Mouse (Mus musculus) CH12.LX (cell line): ENCODE data around the gene Stoml2. TPM values are rescaled to one million over a fixed set of nuclear protein-coding genes. Genes with fewer than 3 reads are reported as not detected.

ENCODE experiments used
- DNase-seq: peaks from one replicate; pipeline ENCODE4 v3.0.0-alpha.2; 2013; ENCODE audit errors: extremely low read depth
- H3K27ac ChIP-seq: 2 replicates; pipeline ENCODE4 v1.5.1; 2012; ENCODE audit warnings: low read depth, mild to moderate bottlenecking, control low read depth, moderate library complexity; ENCODE audit not compliant: insufficient read depth
- H3K27me3 ChIP-seq: replicated peaks from 2 replicates; pipeline ENCODE3; 2012; ENCODE audit warnings: inconsistent platforms
- H3K36me3 ChIP-seq, 2 experiments: replicated peaks in 1 of 2; 2 replicates each; pipeline versions ENCODE3 to v1.6.1; 2012; ENCODE audit warnings: inconsistent platforms in 1 of 2, low read length in 1 of 2, mild to moderate bottlenecking in 1 of 2, mixed read lengths in 1 of 2, moderate library complexity in 1 of 2; ENCODE audit not compliant: control insufficient read depth in 1 of 2, insufficient read depth in 1 of 2
- H3K4me1 ChIP-seq, 2 experiments: 2 replicates each; pipeline ENCODE4 v1.6.1; 2012; ENCODE audit warnings: inconsistent platforms in 1 of 2, moderate library complexity in 1 of 2; ENCODE audit not compliant: insufficient read depth in 2 of 2, control insufficient read depth in 1 of 2
- H3K4me2 ChIP-seq: 2 replicates; pipeline ENCODE4 v1.6.1; 2012; ENCODE audit warnings: low read depth, mild to moderate bottlenecking, control low read depth; ENCODE audit not compliant: poor library complexity, insufficient read depth, severe bottlenecking
- H3K4me3 ChIP-seq, 3 experiments: fragments of 150-350 bp in 1 of 3; sonication (generic) in 1 of 3; replicated peaks in 1 of 3; 2 replicates each; pipeline versions ENCODE3 to v1.5.1; 2011 to 2012; ENCODE audit warnings: low read depth in 2 of 3, low read length in 2 of 3, mild to moderate bottlenecking in 2 of 3, moderate library complexity in 2 of 3, control low read depth in 1 of 3, improper control_type of control experiment in 1 of 3, inconsistent platforms in 1 of 3, mixed read lengths in 1 of 3; ENCODE audit not compliant: poor library complexity in 1 of 3
- H3K79me2 ChIP-seq: replicated peaks from 2 replicates; pipeline ENCODE4 v1.6.1; 2012; ENCODE audit warnings: mild to moderate bottlenecking, moderate library complexity; ENCODE audit not compliant: control insufficient read depth, poor library complexity, insufficient read depth, severe bottlenecking; ENCODE audit errors: extremely low read depth
- H3K9ac ChIP-seq: 2 replicates; pipeline ENCODE4 v1.6.1; 2012; ENCODE audit warnings: low read depth, mild to moderate bottlenecking, control low read depth, moderate library complexity; ENCODE audit not compliant: insufficient read depth
- H3K9me3 ChIP-seq: replicated peaks from 2 replicates; pipeline ENCODE3; 2012; ENCODE audit warnings: low read length, inconsistent platforms, mixed read lengths
- BHLHE40 ChIP-seq: IDR thresholded peaks from 2 replicates; pipeline ENCODE4 v1.6.1; 2011; ENCODE audit warnings: mild to moderate bottlenecking, low read depth, low read length, improper control_type of control experiment
- CHD2 ChIP-seq: IDR thresholded peaks from 2 replicates; pipeline ENCODE4 v1.6.1; 2011; ENCODE audit warnings: low read length, improper control_type of control experiment
- GABPA ChIP-seq: IDR thresholded peaks from 2 replicates; pipeline ENCODE4 v1.6.1; 2012; ENCODE audit warnings: low read depth, low read length, improper control_type of control experiment, inconsistent platforms; ENCODE audit not compliant: insufficient replicate concordance
- MAFK ChIP-seq: IDR thresholded peaks from 2 replicates; pipeline ENCODE4 v1.6.1; 2011; ENCODE audit warnings: low read length, improper control_type of control experiment; ENCODE audit not compliant: insufficient replicate concordance
- MAX ChIP-seq: IDR thresholded peaks from 2 replicates; pipeline ENCODE4 v1.6.1; 2011; ENCODE audit warnings: low read length, improper control_type of control experiment
- MAZ ChIP-seq: IDR thresholded peaks from 2 replicates; pipeline ENCODE4 v1.6.1; 2012; ENCODE audit warnings: low read depth, mild to moderate bottlenecking, inconsistent platforms, low read length, improper control_type of control experiment, moderate library complexity
- MEF2A ChIP-seq: IDR thresholded peaks from 2 replicates; pipeline ENCODE4 v1.6.1; 2014; ENCODE audit warnings: low read depth, mild to moderate bottlenecking, inconsistent platforms, low read length, improper control_type of control experiment, borderline replicate concordance
- MXI1 ChIP-seq: IDR thresholded peaks from 2 replicates; pipeline ENCODE4 v1.6.1; 2011; ENCODE audit warnings: mild to moderate bottlenecking, low read depth, low read length, improper control_type of control experiment
- MYC ChIP-seq: IDR thresholded peaks from 2 replicates; pipeline ENCODE4 v1.6.1; 2011; ENCODE audit warnings: low read depth, mild to moderate bottlenecking, improper control_type of control experiment, low read length
- NELFE ChIP-seq: IDR thresholded peaks from 2 replicates; pipeline ENCODE4 v1.6.1; 2011; ENCODE audit warnings: low read depth, low read length, improper control_type of control experiment
- NRF1 ChIP-seq: IDR thresholded peaks from 2 replicates; pipeline ENCODE4 v1.6.1; 2014; ENCODE audit warnings: low read depth, mild to moderate bottlenecking, inconsistent platforms, low read length, improper control_type of control experiment, moderate library complexity
- POLR2A ChIP-seq: IDR thresholded peaks from 2 replicates; pipeline ENCODE4 v1.6.1; 2011; ENCODE audit warnings: low read depth, mild to moderate bottlenecking, improper control_type of control experiment, low read length
- POLR2AphosphoS2 ChIP-seq: IDR thresholded peaks from 2 replicates; pipeline ENCODE4 v1.6.1; 2011; ENCODE audit warnings: low read depth, low read length, improper control_type of control experiment
- RAD21 ChIP-seq: IDR thresholded peaks from 2 replicates; pipeline ENCODE4 v1.6.1; 2011; ENCODE audit warnings: low read depth, mild to moderate bottlenecking, low read length, improper control_type of control experiment, moderate library complexity
- RCOR1 ChIP-seq: conservative IDR thresholded peaks from 2 replicates; pipeline ENCODE4 v1.6.1; 2012; ENCODE audit warnings: low read depth, mild to moderate bottlenecking, inconsistent platforms, low read length, improper control_type of control experiment
- SIN3A ChIP-seq: IDR thresholded peaks from 2 replicates; pipeline ENCODE4 v1.6.1; 2012; ENCODE audit warnings: low read length, improper control_type of control experiment, inconsistent platforms
- SMC3 ChIP-seq: IDR thresholded peaks from 2 replicates; pipeline ENCODE4 v1.6.1; 2011; ENCODE audit warnings: low read depth, low read length, improper control_type of control experiment
- TBP ChIP-seq: conservative IDR thresholded peaks from 2 replicates; pipeline ENCODE4 v1.6.1; 2011; ENCODE audit warnings: low read depth, low read length, improper control_type of control experiment
- UBTF ChIP-seq: IDR thresholded peaks from 2 replicates; pipeline ENCODE4 v1.6.1; 2012; ENCODE audit warnings: low read depth, mild to moderate bottlenecking, inconsistent platforms, low read length, improper control_type of control experiment, moderate library complexity
- USF2 ChIP-seq: conservative IDR thresholded peaks from 2 replicates; pipeline ENCODE4 v1.6.1; 2011; ENCODE audit warnings: low read depth, low read length, improper control_type of control experiment
- ZKSCAN1 ChIP-seq: IDR thresholded peaks from 2 replicates; pipeline ENCODE4 v1.6.1; 2012; ENCODE audit warnings: low read depth, inconsistent platforms, low read length, improper control_type of control experiment, borderline replicate concordance
- ZNF384 ChIP-seq: IDR thresholded peaks from 2 replicates; pipeline ENCODE4 v1.6.1; 2012; ENCODE audit warnings: low read depth, low read length, improper control_type of control experiment, inconsistent platforms
- dilution Hi-C: fragments of 300-500 bp; cut with MboI; formaldehyde crosslinking; loops from 2 replicates; pipeline ENCODE4 v1.14.3; 2020; ENCODE audit warnings: low sequenced_read_pairs; ENCODE audit not compliant: extremely low pct_unique_long_range_greater_than_20kb, extremely low pct_ligation_motif_present
- in situ Hi-C: fragments of 300-500 bp; cut with MboI; formaldehyde crosslinking; loops from 3 replicates; pipeline ENCODE4 v1.14.3; 2019; ENCODE audit warnings: low sequenced_read_pairs, low pct_ligation_motif_present, low pct_unique_long_range_greater_than_20kb, mixed read lengths
- polyA plus RNA-seq: library from polyadenylated mRNA; unstranded; fragments of >175 nt; gene quantifications from 2 replicates; pipeline ENCODE4 v1.2.1, GENCODE M21; 2012; ENCODE audit warnings: low read depth; ENCODE audit not compliant: insufficient read length
- total RNA-seq, 2 experiments: library from RNA; depleted of rRNA; stranded (reverse); fragments of 300-350 nt in 1 of 2; fragments of >200 nt in 1 of 2; gene quantifications; 2 replicates each; pipeline ENCODE4 v1.2.3; 2012 to 2014

Gene Stoml2
- total and polyA plus RNA-seq, 3 experiments: 293 to 330 (median 296) TPM

DNA sequence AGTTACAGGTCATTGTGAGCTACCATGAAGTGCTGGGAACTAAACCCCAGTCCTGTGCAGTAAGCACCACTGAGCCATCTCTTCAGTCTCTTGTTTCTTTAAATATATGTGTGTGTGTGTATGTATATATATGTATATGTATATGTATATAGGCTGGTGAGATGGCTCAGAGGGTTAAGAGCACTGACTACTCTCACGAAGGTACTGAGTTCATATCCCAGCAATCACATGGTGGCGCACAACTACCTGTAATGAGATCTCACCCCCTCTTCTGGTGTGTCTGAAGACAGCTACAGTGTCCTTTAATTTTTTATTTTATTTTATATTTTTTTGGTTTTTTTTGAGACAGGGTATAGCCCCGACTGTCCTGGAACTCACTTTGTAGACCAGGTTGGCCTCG is 34.0 kb upstream of the Stoml2 start:
- no peak for TF ChIP-seq RCOR1
- TF ChIP-seq GABPA: no peak
- TF ChIP-seq, all 38 proteins: peak for 0
- Histone ChIP-seq H3K4me2 (no peak overlapping the region), H3K36me3 (no peaks in the 10 kb centered on the region), H3K4me3 (no peak overlapping the region), H3K4me1 (0 out of 4 replicates have a peak, but pooled peaks cover 0 to 3% of the 10 kb centered on the region in 2 experiments), H3K27ac (no peak overlapping the region), H3K79me2 (no peaks in the 10 kb centered on the region), H3K27me3 (peaks cover 2% of the 10 kb centered on the region), H3K9me3 (no peaks in the 10 kb centered on the region), H3K9ac (no peak overlapping the region)
- dilution Hi-C loops (no loop called here), in situ Hi-C loops (no loop called here)
- no peak for DNase-seq

DNA sequence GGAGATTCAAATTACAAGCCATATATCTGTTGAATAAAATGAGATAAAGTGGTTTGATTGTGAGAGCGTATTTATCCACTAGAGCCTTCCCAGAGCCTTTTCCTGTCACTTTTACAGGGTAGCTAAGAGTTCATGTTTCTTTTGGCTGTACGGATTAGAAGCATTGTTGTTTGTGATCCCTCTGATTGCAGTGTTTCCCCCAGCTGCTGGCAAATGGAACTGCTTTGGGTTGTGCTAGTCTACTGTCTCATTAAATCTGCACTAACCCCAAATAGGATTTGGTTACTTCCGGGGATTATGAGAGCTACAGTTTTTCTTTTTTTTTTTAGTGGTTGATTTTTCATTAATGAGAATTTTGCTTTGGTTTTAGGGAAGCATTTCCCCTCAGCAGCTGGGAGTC is 28.8 kb upstream of the Stoml2 start:
- Histone ChIP-seq H3K4me1 (no peaks in the 10 kb centered on the region), H3K4me3 (no peak overlapping the region), H3K27me3 (peaks cover 2% of the 10 kb centered on the region), H3K9me3 (peaks cover 7% of the 10 kb centered on the region), H3K36me3 (no peaks in the 10 kb centered on the region), H3K4me2 (no peak overlapping the region), H3K9ac (no peak overlapping the region), H3K27ac (no peak overlapping the region), H3K79me2 (no peaks in the 10 kb centered on the region)
- DNase-seq: no peak
- dilution Hi-C loops (no loop called here), in situ Hi-C loops (no loop called here)
- TF ChIP-seq ZKSCAN1 (no peak), MAX (no peak), POLR2A (no peak), MYC (no peak), SIN3A (no peak), SMC3 (no peak), POLR2AphosphoS2 (no peak)

GRCm38 (mm10) chr4:43059697-43060096 is 28.2 kb upstream of the Stoml2 start:
- Histone ChIP-seq H3K27ac (no peak overlapping the region), H3K27me3 (peaks cover 2% of the 10 kb centered on the region), H3K4me2 (no peak overlapping the region), H3K4me3 (no peak overlapping the region), H3K79me2 (no peaks in the 10 kb centered on the region), H3K9me3 (peaks cover 7% of the 10 kb centered on the region), H3K9ac (no peak overlapping the region), H3K4me1 (no peaks in the 10 kb centered on the region), H3K36me3 (no peaks in the 10 kb centered on the region)
- in situ Hi-C loops: no loop called here
- no peak for DNase-seq
- no peak for TF ChIP-seq NELFE
- no peak for TF ChIP-seq BHLHE40
- TF ChIP-seq SIN3A: no peak
- no peak for TF ChIP-seq RCOR1
- TF ChIP-seq RAD21: no peak
- TF ChIP-seq MYC: no peak
- no peak for TF ChIP-seq USF2
- TF ChIP-seq POLR2AphosphoS2: no peak
- TF ChIP-seq SMC3: no peak
- TF ChIP-seq NRF1: no peak
- TF ChIP-seq CHD2: no peak
- TF ChIP-seq MAFK: no peak
- no peak for TF ChIP-seq TBP
- TF ChIP-seq ZNF384: no peak
- TF ChIP-seq MXI1: no peak
- TF ChIP-seq MEF2A: no peak
- no peak for TF ChIP-seq MAZ
- TF ChIP-seq UBTF: no peak
- dilution Hi-C loops: no loop called here
